In the genomic region with DNA sequence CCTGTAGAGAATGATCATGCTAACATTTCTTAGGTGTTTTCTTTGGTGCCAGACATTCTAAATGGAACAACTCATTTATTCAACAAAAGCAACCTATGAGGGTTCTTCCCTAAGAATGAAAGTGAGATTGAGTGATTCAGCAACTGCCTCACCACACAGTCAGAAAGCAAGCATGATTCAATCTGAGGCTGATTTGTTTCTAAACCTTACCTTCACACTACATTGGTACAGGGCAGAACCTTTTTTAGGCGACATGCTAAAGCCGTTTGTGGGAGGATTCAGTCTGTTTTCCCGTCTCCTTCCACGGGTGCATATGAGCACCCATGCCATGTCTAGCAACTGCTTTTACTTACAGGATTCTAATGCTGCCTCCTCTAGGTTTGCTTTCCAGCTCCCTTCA, we compare ENCODE assay signal across 7 mouse cellular contexts.
"Had no signal": no experiment of that assay in that cellular context is flagged by ENCODE, and none has a peak within 500 bp of the region (broad histone marks: within the 10 kb centered on the region; RNA-seq: fewer than 3 reads in every experiment).

No protein-coding gene starts in this region.

- DNase-seq: kidney, adult 18-20 months; kidney, adult 9 months; kidney, postnatal 14 days; kidney, postnatal 4 days; liver, postnatal 0 days; lung, embryonic 14.5 days; thymus, postnatal 25 days had no signal
